Mouse (Mus musculus): ENCODE results near the gene Oxld1.
"Not testable (repeated sequence)": the region's sequence is repeated elsewhere in the genome, so short reads cannot be mapped to it uniquely, and the experiment has no call there.

Gene Oxld1

DNA sequence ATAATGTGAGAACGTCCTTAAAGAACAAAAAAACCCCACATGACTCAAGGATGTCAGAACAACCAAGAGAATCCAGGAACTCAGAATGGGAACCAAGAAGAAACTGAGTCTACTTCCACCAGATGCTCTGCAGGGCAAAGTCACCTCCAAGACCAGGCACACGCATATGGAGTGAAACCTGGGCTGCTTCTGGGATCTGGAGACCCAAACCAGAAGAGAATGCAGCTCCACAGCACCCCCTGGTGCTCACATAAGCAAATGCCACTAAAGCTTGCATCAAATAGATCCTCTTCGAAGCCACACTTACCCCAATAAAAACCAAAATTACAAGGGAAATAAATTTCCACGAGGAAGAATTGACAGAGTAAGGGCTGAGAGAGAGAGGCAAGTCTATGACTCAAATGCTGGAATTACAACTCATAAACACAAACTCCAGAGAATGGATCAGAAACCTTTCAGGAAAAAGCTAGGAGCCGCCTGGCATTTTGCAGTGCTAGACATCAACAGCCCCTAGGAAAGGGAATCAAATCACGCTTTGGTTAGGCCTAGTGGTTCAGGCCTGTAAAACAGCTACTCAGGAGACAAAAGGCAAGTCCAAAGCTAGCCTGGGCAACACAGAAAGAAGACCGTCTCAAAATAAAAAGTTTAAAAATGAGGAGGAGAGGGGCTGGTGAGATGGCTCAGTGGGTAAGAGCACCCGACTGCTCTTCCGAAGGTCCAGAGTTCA lies 34.1 kb downstream of the Oxld1 start:
- peak; percentile 37 to 64 for DNase-seq (ENCODE audit: low spot score in 2 of 2)

GRCm38 (mm10) chr11:120422651-120423568 lies 35.0 kb downstream of the Oxld1 start:
- no peak for DNase-seq (ENCODE audit: low spot score in 2 of 2)

DNA sequence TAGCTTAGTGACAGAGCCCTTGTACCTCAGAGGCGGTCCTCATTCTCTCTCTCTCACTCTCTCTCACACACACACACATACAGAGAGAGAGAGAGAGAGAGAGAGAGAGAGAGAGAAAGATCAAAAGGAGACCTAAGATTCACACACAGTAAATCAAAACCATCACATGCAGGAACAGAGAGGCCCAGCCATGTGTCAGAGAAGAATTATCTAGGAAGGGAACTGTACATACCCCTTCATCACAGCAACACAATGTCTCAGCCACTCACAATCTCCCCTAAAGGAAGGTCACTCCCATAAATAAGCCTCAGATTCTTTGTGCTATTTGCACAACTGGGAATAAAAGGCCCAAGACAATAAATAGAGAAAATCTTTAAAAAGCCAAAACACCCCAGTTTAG lies 39.3 kb downstream of the Oxld1 start:
- no peak for DNase-seq (ENCODE audit: low spot score in 2 of 2)

GRCm38 (mm10) chr11:120417852-120418251 lies 40.0 kb downstream of the Oxld1 start:
- no peak for DNase-seq (ENCODE audit: low spot score in 2 of 2)

- not testable (repeated sequence) for DNase-seq (ENCODE audit: low spot score in 2 of 2)
Observed at GRCm38 (mm10) chr11:120413621-120414020, 44.2 kb downstream of the Oxld1 start.
